Mouse (Mus musculus): ENCODE measurements around the gene Sycn.

DNA sequence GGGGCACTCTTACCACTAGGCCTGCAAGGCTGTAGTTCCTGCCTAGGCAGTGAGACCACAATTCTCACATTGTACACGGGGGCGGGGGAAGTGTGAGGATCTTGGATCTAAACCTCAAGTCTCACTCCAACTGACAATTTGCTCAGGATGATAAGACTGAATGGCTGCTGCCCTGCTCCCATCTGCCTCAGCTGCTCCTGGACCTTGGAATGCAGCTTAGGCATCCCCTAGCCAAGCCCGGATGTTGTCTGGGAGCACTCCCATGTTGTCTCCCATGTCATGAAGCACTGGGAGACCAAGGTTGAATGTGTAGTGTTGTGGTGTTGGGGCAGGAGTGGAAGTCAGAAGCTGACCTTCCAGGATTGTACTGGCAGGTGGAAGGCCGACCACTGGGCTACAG lies 26.9 kb downstream of the Sycn start:
- TF ChIP-seq CTCF (IDR thresholded peaks at IDR 0.05; ENCODE audit: borderline replicate concordance, extremely low read depth, insufficient read depth, insufficient read length) (no peak), POLR2A (IDR thresholded peaks at IDR 0.05; ENCODE audit: borderline replicate concordance, extremely low read depth, insufficient read depth, insufficient read length, poor library complexity, severe bottlenecking) (no peak)

Data from brain, embryonic 14.5 days (tissue).